Mouse (Mus musculus) CH12.LX (cell line): ENCODE results near the gene Rpgrip1.

Experiments used
- BHLHE40 ChIP-seq: IDR thresholded peaks from 2 replicates; pipeline ENCODE4 v1.6.1; 2011; ENCODE audit warnings: mild to moderate bottlenecking, low read depth, low read length, improper control_type of control experiment
- CTCF ChIP-seq, 2 experiments: IDR thresholded peaks in 1 of 2; conservative IDR thresholded peaks in 1 of 2; 2 replicates each; pipeline ENCODE4 v1.5.1; 2011 to 2012; ENCODE audit warnings: low read depth in 2 of 2, low read length in 2 of 2, improper control_type of control experiment in 1 of 2, inconsistent platforms in 1 of 2, mild to moderate bottlenecking in 1 of 2, moderate library complexity in 1 of 2
- EP300 ChIP-seq: IDR thresholded peaks from 2 replicates; pipeline ENCODE4 v1.6.1; 2011; ENCODE audit warnings: low read length, improper control_type of control experiment
- HCFC1 ChIP-seq: IDR thresholded peaks from 2 replicates; pipeline ENCODE4 v1.6.1; 2012; ENCODE audit warnings: low read depth, mild to moderate bottlenecking, inconsistent platforms, low read length, improper control_type of control experiment
- MAFK ChIP-seq: IDR thresholded peaks from 2 replicates; pipeline ENCODE4 v1.6.1; 2011; ENCODE audit warnings: low read length, improper control_type of control experiment; ENCODE audit not compliant: insufficient replicate concordance
- MAZ ChIP-seq: IDR thresholded peaks from 2 replicates; pipeline ENCODE4 v1.6.1; 2012; ENCODE audit warnings: low read depth, mild to moderate bottlenecking, inconsistent platforms, low read length, improper control_type of control experiment, moderate library complexity
- MEF2A ChIP-seq: IDR thresholded peaks from 2 replicates; pipeline ENCODE4 v1.6.1; 2014; ENCODE audit warnings: low read depth, mild to moderate bottlenecking, inconsistent platforms, low read length, improper control_type of control experiment, borderline replicate concordance
- MXI1 ChIP-seq: IDR thresholded peaks from 2 replicates; pipeline ENCODE4 v1.6.1; 2011; ENCODE audit warnings: mild to moderate bottlenecking, low read depth, low read length, improper control_type of control experiment
- NELFE ChIP-seq: IDR thresholded peaks from 2 replicates; pipeline ENCODE4 v1.6.1; 2011; ENCODE audit warnings: low read depth, low read length, improper control_type of control experiment
- POLR2A ChIP-seq: IDR thresholded peaks from 2 replicates; pipeline ENCODE4 v1.6.1; 2011; ENCODE audit warnings: low read depth, mild to moderate bottlenecking, improper control_type of control experiment, low read length
- USF1 ChIP-seq: IDR thresholded peaks from 2 replicates; pipeline ENCODE4 v1.6.1; 2014; ENCODE audit warnings: low read depth, mild to moderate bottlenecking, inconsistent platforms, low read length, improper control_type of control experiment
- USF2 ChIP-seq: conservative IDR thresholded peaks from 2 replicates; pipeline ENCODE4 v1.6.1; 2011; ENCODE audit warnings: low read depth, low read length, improper control_type of control experiment
- ZNF384 ChIP-seq: IDR thresholded peaks from 2 replicates; pipeline ENCODE4 v1.6.1; 2012; ENCODE audit warnings: low read depth, low read length, improper control_type of control experiment, inconsistent platforms

DNA sequence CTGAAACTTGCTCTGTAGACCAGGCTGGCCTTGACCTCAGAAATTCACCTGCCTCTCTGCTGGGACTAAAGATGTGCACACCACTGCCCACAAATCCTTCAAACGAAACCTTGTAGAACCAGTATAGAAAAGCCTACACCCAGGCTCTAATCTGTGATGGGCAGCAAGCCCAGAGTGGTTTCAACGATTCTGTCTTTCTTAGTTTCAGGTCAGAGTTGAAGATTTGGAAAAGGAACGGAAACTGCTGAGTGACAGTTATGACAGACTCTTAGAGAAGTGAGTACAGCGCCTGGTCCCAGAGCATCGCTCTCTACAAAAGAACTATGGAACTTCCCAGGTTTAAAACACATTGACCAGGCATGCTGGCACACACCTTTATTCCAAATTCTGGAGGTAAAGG is 23.1 kb downstream of the Rpgrip1 start:
- TF ChIP-seq POLR2A (no peak), CTCF (conservative IDR thresholded peaks at IDR 0.05 in 1 of 2, IDR thresholded peaks at IDR 0.05 in 1 of 2; ENCODE audit: low read depth in 2 of 2, low read length in 2 of 2) (no peak), NELFE (no peak), HCFC1 (no peak), MEF2A (peak; percentile 47; the same call in 1 of the 2 replicates), EP300 (peak; percentile 90), USF1 (no peak), ZNF384 (no peak), MXI1 (no peak), USF2 (no peak), MAFK (peak; percentile 73), BHLHE40 (no peak), MAZ (no peak)
